Mouse (Mus musculus) lung, postnatal 0 days (tissue): ENCODE measurements around the gene Rrnad1.

Experiments used
- CTCF ChIP-seq: IDR thresholded peaks from 2 replicates; pipeline ENCODE4 v1.5.1; 2016; ENCODE audit warnings: antibody characterized with exemption, mild to moderate bottlenecking
- EP300 ChIP-seq: IDR thresholded peaks from 2 replicates; pipeline ENCODE4 v1.6.1; 2016; ENCODE audit warnings: antibody characterized with exemption, mild to moderate bottlenecking, control low read depth

DNA sequence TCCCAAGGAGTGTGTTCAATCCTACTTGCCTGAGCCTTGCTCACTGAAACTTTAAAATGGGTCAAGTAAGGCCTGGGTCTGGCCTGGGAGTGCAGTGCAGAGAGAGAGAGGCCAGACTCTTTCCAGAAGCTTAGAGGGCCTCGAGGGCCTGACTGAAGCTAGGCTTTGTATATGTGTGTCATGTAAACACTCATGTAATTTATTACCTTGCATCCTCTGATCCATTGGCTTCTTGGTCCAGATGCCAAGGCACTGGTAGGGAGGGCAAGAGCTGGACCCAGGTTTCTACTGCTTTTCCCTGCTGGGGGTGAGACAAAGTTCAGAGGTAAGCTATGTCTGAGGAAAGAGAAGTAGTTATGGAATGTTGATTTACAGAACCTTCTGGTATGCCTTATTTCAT is 22.6 kb downstream of the Rrnad1 start:
- TF ChIP-seq CTCF, result no peak
- no peak for TF ChIP-seq EP300
